Mouse (Mus musculus): Measurements from ENCODE around the gene Ubald2. TPM values are rescaled to one million over a fixed set of nuclear protein-coding genes. Genes with fewer than 3 reads are reported as not detected.
A peak's percentile ranks its signal among the peaks of the same experiment; 100 is the strongest.
"Not testable (repeated sequence)": the region's sequence is repeated elsewhere in the genome, so short reads cannot be mapped to it uniquely, and the experiment has no call there.

The Ubald2 gene
- polyA plus RNA-seq, 1 experiment from 2014 or later = 56.6 TPM

GRCm38 (mm10) chr11:116405601-116406000, 28.3 kb upstream of the Ubald2 start:
- Histone ChIP-seq H3K27ac (ENCODE audit: low read length) (no peak overlapping the region), H3K4me1 (ENCODE audit: insufficient read depth, low read depth, low read length) (no peaks in the 10 kb centered on the region), H3K9me3 (ENCODE audit: low read length) (no peaks in the 10 kb centered on the region), H3K4me3 (ENCODE audit: low read depth, low read length) (no peak overlapping the region), H3K9ac (replicated peaks; ENCODE audit: low read depth) (no peak overlapping the region), H3K27me3 (replicated peaks; ENCODE audit: insufficient read depth, low read length) (no peaks in the 10 kb centered on the region), H3K36me3 (ENCODE audit: insufficient read depth, low read length) (no peaks in the 10 kb centered on the region), H3K4me2 (replicated peaks; ENCODE audit: low read depth, low read length) (no peak overlapping the region)
- DNase-seq (ENCODE audit: low spot score) (no peak), ATAC-seq (no peak)
- no peak for TF ChIP-seq CTCF (IDR thresholded peaks at IDR 0.05)
- no peak for TF ChIP-seq EP300 (IDR thresholded peaks at IDR 0.05)
- WGBS = 85% methylated on average over 4 of the region's 4 CpGs

DNA sequence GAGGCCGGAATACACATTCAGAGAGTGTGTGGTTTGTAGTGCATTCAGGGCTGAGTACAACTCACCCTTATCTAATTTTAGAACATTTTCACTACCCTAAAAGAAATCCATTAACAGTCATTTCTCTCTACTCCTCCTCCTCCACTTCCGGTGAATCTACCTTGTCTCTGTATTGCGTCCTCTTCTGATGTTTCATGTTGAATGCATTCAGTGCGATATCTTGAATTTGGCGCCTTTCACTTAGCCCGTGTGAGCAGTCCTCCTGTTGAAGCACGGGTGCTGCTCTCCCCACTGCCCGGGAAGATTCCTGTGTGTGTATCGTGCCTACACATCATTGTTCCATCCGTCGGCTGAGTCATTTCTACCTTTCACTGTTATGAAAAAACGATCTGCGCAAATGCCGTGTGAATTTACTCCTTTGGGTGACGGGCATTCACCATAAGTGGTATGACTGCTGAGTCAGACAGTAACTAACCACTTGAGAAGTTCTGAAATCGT, 27.6 kb upstream of the Ubald2 start:
- Histone ChIP-seq H3K9me3 (ENCODE audit: low read length) (no peaks in the 10 kb centered on the region), H3K27ac (ENCODE audit: low read length) (no peak overlapping the region), H3K4me3 (ENCODE audit: low read depth, low read length) (no peak overlapping the region), H3K27me3 (replicated peaks; ENCODE audit: insufficient read depth, low read length) (no peaks in the 10 kb centered on the region), H3K4me2 (replicated peaks; ENCODE audit: low read depth, low read length) (no peak overlapping the region), H3K36me3 (ENCODE audit: insufficient read depth, low read length) (no peaks in the 10 kb centered on the region), H3K9ac (replicated peaks; ENCODE audit: low read depth) (no peak overlapping the region), H3K4me1 (ENCODE audit: insufficient read depth, low read depth, low read length) (no peaks in the 10 kb centered on the region)
- no peak for ATAC-seq
- no peak for DNase-seq (ENCODE audit: low spot score)
- TF ChIP-seq EP300 (IDR thresholded peaks at IDR 0.05) = no peak
- no peak for TF ChIP-seq CTCF (IDR thresholded peaks at IDR 0.05)
- 88% methylated on average over 16 of the region's 16 CpGs for WGBS

GRCm38 (mm10) chr11:116409008-116409407, 24.9 kb upstream of the Ubald2 start:
- ATAC-seq = no peak
- WGBS = 71% methylated on average over 3 of the region's 3 CpGs
- Histone ChIP-seq H3K27ac (ENCODE audit: low read length) (no peak overlapping the region), H3K9ac (replicated peaks; ENCODE audit: low read depth) (no peak overlapping the region), H3K27me3 (replicated peaks; ENCODE audit: insufficient read depth, low read length) (no peaks in the 10 kb centered on the region), H3K4me2 (replicated peaks; ENCODE audit: low read depth, low read length) (no peak overlapping the region), H3K4me1 (ENCODE audit: insufficient read depth, low read depth, low read length) (no peaks in the 10 kb centered on the region; the same call in 1 of the 2 replicates), H3K36me3 (ENCODE audit: insufficient read depth, low read length) (no peaks in the 10 kb centered on the region), H3K4me3 (ENCODE audit: low read depth, low read length) (no peak overlapping the region), H3K9me3 (ENCODE audit: low read length) (no peaks in the 10 kb centered on the region)
- TF ChIP-seq CTCF (IDR thresholded peaks at IDR 0.05) (no peak), EP300 (IDR thresholded peaks at IDR 0.05) (no peak)
- no peak for DNase-seq (ENCODE audit: low spot score)

DNA sequence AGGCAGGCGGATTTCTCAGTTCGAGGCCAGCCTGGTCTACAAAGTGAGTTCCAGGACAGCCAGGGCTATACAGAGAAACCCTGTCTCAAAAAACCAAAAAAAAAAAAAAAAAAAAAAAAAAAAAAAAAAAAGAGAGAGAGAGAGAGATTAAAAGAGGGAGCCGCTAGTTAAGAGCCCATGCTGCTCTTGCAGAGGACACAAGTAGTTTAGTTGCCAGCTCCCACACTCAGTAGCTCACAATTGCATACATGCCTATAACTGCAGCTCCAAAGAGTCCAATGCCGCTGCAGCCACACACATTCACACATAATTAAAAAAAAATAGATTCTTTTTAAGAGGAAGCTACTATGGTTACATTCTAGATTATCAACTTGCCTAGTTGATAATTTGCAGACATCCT, 23.5 kb upstream of the Ubald2 start:
- H3K9ac ChIP-seq (replicated peaks; ENCODE audit: low read depth); H3K27ac ChIP-seq (ENCODE audit: low read length); H3K4me1 ChIP-seq (ENCODE audit: insufficient read depth, low read depth, low read length); H3K27me3 ChIP-seq (replicated peaks; ENCODE audit: insufficient read depth, low read length); ATAC-seq; H3K4me3 ChIP-seq (ENCODE audit: low read depth, low read length); H3K4me2 ChIP-seq (replicated peaks; ENCODE audit: low read depth, low read length); H3K9me3 ChIP-seq (ENCODE audit: low read length); DNase-seq (ENCODE audit: low spot score); H3K36me3 ChIP-seq (ENCODE audit: insufficient read depth, low read length): not testable (repeated sequence)
- 93% methylated on average over 4 of the region's 4 CpGs for WGBS

DNA sequence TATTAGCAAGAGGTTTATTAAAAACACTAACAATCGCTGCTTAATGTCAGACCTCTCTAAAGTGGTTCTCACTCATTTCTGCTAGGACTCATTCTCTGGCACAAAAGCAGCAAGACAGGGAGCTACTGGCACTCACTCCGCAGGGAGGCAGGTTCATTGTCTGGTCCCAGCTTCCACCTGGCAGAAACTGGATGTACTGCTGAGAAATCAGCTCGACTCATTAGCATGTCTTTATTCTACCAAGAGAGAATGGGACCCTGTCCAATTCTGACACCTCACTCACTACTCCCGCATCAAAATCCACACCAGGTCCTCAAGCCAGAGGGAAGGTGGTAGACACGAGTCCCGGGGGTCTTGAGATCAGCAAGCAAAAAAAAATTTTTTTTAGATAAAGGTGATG, 22.3 kb upstream of the Ubald2 start:
- no peaks in the 10 kb centered on the region for H3K36me3 ChIP-seq (ENCODE audit: insufficient read depth, low read length)
- H3K4me1 ChIP-seq (ENCODE audit: insufficient read depth, low read depth, low read length) = no peaks in the 10 kb centered on the region; the same call in 1 of the 2 replicates
- no peaks in the 10 kb centered on the region for H3K27me3 ChIP-seq (replicated peaks; ENCODE audit: insufficient read depth, low read length)
- H3K9ac ChIP-seq (replicated peaks; ENCODE audit: low read depth) = no peak overlapping the region
- no peak overlapping the region for H3K27ac ChIP-seq (ENCODE audit: low read length)
- no peak for ATAC-seq
- 40% methylated on average over 6 of the region's 6 CpGs for WGBS
- H3K9me3 ChIP-seq (ENCODE audit: low read length) = no peaks in the 10 kb centered on the region
- DNase-seq (ENCODE audit: low spot score) = no peak
- TF ChIP-seq CTCF (IDR thresholded peaks at IDR 0.05) = no peak
- no peak for TF ChIP-seq EP300 (IDR thresholded peaks at IDR 0.05)
- no peak overlapping the region for H3K4me3 ChIP-seq (ENCODE audit: low read depth, low read length)
- H3K4me2 ChIP-seq (replicated peaks; ENCODE audit: low read depth, low read length) = no peak overlapping the region

DNA sequence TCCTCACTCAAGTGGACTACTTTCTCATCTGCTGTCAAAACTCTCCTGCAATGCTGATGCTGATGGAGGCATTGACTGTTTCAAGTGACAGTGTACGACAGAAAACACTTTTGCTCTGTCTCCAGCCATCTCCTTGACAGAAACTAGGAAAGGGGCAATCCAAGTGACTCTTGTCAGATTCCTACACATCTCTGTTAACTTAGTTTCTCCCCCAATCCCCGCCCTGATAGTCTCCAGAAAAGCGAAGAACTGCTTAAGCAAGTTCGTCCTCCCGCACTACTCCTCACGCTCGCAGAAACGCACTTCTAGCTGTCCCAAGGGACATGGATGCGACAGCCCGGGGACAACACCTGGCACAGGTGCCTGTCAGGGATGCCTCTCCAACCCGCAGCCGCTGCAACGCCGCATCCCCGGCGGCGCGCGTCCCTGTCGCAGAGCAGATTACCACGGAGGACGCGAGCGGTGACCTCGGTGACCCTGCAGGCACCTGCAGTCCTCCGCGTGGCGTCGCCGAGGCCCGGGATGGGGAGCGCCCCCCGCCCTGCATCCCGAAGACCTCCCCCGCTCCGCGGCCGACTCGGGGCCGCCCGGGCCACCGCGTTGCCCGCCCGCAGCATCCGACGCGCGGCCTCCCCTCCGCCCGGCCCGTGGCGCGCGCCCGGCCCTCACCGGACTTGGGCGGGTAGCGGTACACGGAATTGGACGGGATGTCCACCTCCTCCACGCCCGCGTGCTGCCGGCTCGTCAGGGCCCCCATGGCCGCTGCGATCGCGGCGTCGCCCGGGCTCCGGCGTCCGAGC, 21.7 kb upstream of the Ubald2 start:
- Histone ChIP-seq H3K27ac (ENCODE audit: low read length) (no peak overlapping the region), H3K9ac (replicated peaks; ENCODE audit: low read depth) (peak overlapping the region; percentile 29), H3K9me3 (ENCODE audit: low read length) (no peaks in the 10 kb centered on the region), H3K27me3 (replicated peaks; ENCODE audit: insufficient read depth, low read length) (no peaks in the 10 kb centered on the region), H3K4me3 (ENCODE audit: low read depth, low read length) (peak overlapping the region; percentile 64), H3K36me3 (ENCODE audit: insufficient read depth, low read length) (no peaks in the 10 kb centered on the region), H3K4me1 (ENCODE audit: insufficient read depth, low read depth, low read length) (no peaks in the 10 kb centered on the region; the same call in 1 of the 2 replicates), H3K4me2 (replicated peaks; ENCODE audit: low read depth, low read length) (peak overlapping the region; percentile 99)
- DNase-seq (ENCODE audit: low spot score) (no peak), ATAC-seq (peak; percentile 66)
- WGBS = under 1% methylated on average over 61 of the region's 76 CpGs
- TF ChIP-seq CTCF (IDR thresholded peaks at IDR 0.05) (no peak), EP300 (IDR thresholded peaks at IDR 0.05) (no peak)
